Mouse (Mus musculus) intestine, postnatal 0 days (tissue): Measurements from ENCODE around the gene Ppp1ca. TPM values are rescaled to one million over a fixed set of nuclear protein-coding genes. Genes with fewer than 3 reads are reported as not detected.
A peak's percentile ranks its signal among the peaks of the same experiment; 100 is the strongest.

Source experiments
- ATAC-seq: fragments of 200-750 bp; cut with Nextera tagmentation; 2 replicates; pipeline ENCODE4 v1.8.0; 2017; ENCODE audit warnings: mild to moderate bottlenecking, moderate TSS enrichment, moderate library complexity
- H3K27ac ChIP-seq: fragments of 300-500 bp; sonication (generic); 2 replicates; pipeline ENCODE4 v1.5.1; 2014; ENCODE audit warnings: mild to moderate bottlenecking, low read depth, low read length, moderate library complexity
- H3K27me3 ChIP-seq: fragments of 300-500 bp; sonication (generic); replicated peaks from 2 replicates; pipeline ENCODE4 v1.6.1; 2014; ENCODE audit warnings: low read length, mixed read lengths; ENCODE audit not compliant: control insufficient read depth, insufficient read depth
- H3K36me3 ChIP-seq: fragments of 300-500 bp; sonication (generic); 2 replicates; pipeline ENCODE4 v1.6.1; 2014; ENCODE audit warnings: mild to moderate bottlenecking, moderate library complexity; ENCODE audit not compliant: control insufficient read depth, insufficient read depth
- H3K4me1 ChIP-seq: fragments of 300-500 bp; sonication (generic); replicated peaks from 2 replicates; pipeline ENCODE4 v1.6.1; 2014; ENCODE audit warnings: antibody characterized with exemption, low read length, mixed read lengths; ENCODE audit not compliant: control insufficient read depth, insufficient read depth
- H3K4me2 ChIP-seq: fragments of 300-500 bp; sonication (generic); replicated peaks from 2 replicates; pipeline ENCODE4 v1.6.1; 2014; ENCODE audit warnings: low read depth, mild to moderate bottlenecking, moderate library complexity
- H3K4me3 ChIP-seq: fragments of 300-500 bp; sonication (generic); 2 replicates; pipeline ENCODE4 v1.5.1; 2014; ENCODE audit warnings: low read depth, low read length
- H3K9ac ChIP-seq: fragments of 300-500 bp; sonication (generic); 2 replicates; pipeline ENCODE4 v1.6.1; 2014; ENCODE audit warnings: mild to moderate bottlenecking, low read depth, low read length
- H3K9me3 ChIP-seq: fragments of 300-500 bp; sonication (generic); 2 replicates; pipeline ENCODE4 v1.6.1; 2016; ENCODE audit warnings: mixed run types; ENCODE audit not compliant: control insufficient read depth
- CTCF ChIP-seq: sonication (generic); IDR thresholded peaks from 2 replicates; pipeline ENCODE4 v1.5.1; 2016; ENCODE audit warnings: low read depth, mild to moderate bottlenecking, control low read depth, antibody characterized with exemption, moderate library complexity
- WGBS: fragments of 180-500 bp; shearing (Covaris S2); extraction: QIAGEN DNeasy Blood & Tissue Kit; methylation state at CpG from one replicate; pipeline ENCODE4 v1.1.7; 2014; 5-methylcytosine and 5-hydroxymethylcytosine counted together
- polyA plus RNA-seq: library from polyadenylated mRNA; unstranded; fragments of >200 nt; fragmentation: Nextera tagmentation; extraction: Ambion mirVana; gene quantifications from 2 replicates; pipeline ENCODE4 v1.2.1, GENCODE M21; 2015

The Ppp1ca gene
- polyA plus RNA-seq, 1 experiment from 2014 or later = 382 TPM

GRCm38 (mm10) chr19:4162646-4163542 lies 29.0 kb upstream of the Ppp1ca start, which contains the start of gene Rps6kb2:
Gene Rps6kb2 (minus strand): TSS chr19:4163354.
- peaks cover 4% of the 10 kb centered on the region; the same call in 1 of the 2 replicates for H3K4me1 ChIP-seq
- H3K27me3 ChIP-seq = no peaks in the 10 kb centered on the region
- H3K36me3 ChIP-seq = peaks cover 31% of the 10 kb centered on the region
- H3K4me2 ChIP-seq = peak within 1 kb of the TSS; percentile 90
- no peak within 1 kb of the TSS for H3K27ac ChIP-seq
- peak within 1 kb of the TSS; percentile 80 for H3K4me3 ChIP-seq
- no peaks in the 10 kb centered on the region for H3K9me3 ChIP-seq
- peak within 1 kb of the TSS; percentile 83 for H3K9ac ChIP-seq
- peak; percentile 81 for ATAC-seq
- no peak for TF ChIP-seq CTCF
- WGBS = 7% methylated on average over 42 of the region's 42 CpGs

- 31% methylated on average over 4 of the region's 4 CpGs for WGBS
- H3K4me3 ChIP-seq = peak overlapping the region; percentile 80
- H3K36me3 ChIP-seq = peaks cover 27% of the 10 kb centered on the region
- H3K4me2 ChIP-seq = peak overlapping the region; percentile 90
- H3K27me3 ChIP-seq = no peaks in the 10 kb centered on the region
- no peak overlapping the region for H3K27ac ChIP-seq
- H3K9ac ChIP-seq = no peak overlapping the region; the same call in 1 of the 2 replicates
- H3K9me3 ChIP-seq = no peaks in the 10 kb centered on the region
- TF ChIP-seq CTCF = no peak
- no peak for ATAC-seq
- peaks cover 4% of the 10 kb centered on the region; the same call in 1 of the 2 replicates for H3K4me1 ChIP-seq
Measured at GRCm38 (mm10) chr19:4163543-4163887, 28.4 kb upstream of the Ppp1ca start.

- H3K9me3 ChIP-seq = no peaks in the 10 kb centered on the region
- peaks cover 4% of the 10 kb centered on the region; the same call in 1 of the 2 replicates for H3K4me1 ChIP-seq
- no peak for TF ChIP-seq CTCF
- H3K36me3 ChIP-seq = peaks cover 21% of the 10 kb centered on the region
- ATAC-seq = no peak
- H3K4me3 ChIP-seq = no peak overlapping the region
- WGBS = 65% methylated on average over 3 of the region's 3 CpGs
- H3K27me3 ChIP-seq = no peaks in the 10 kb centered on the region
- no peak overlapping the region for H3K9ac ChIP-seq
- H3K4me2 ChIP-seq = no peak overlapping the region
- H3K27ac ChIP-seq = no peak overlapping the region
Measured at GRCm38 (mm10) chr19:4164100-4164499, 27.8 kb upstream of the Ppp1ca start.

GRCm38 (mm10) chr19:4164721-4165120 lies 27.1 kb upstream of the Ppp1ca start:
- H3K4me2 ChIP-seq = no peak overlapping the region
- ATAC-seq = no peak
- 78% methylated on average over 2 of the region's 2 CpGs for WGBS
- no peak overlapping the region; the same call in 1 of the 2 replicates for H3K27ac ChIP-seq
- peaks cover 15% of the 10 kb centered on the region for H3K36me3 ChIP-seq
- H3K27me3 ChIP-seq = no peaks in the 10 kb centered on the region
- H3K4me1 ChIP-seq = peaks cover 5% of the 10 kb centered on the region; the same call in 1 of the 2 replicates
- no peak overlapping the region for H3K9ac ChIP-seq
- no peak overlapping the region for H3K4me3 ChIP-seq
- no peaks in the 10 kb centered on the region for H3K9me3 ChIP-seq
- no peak for TF ChIP-seq CTCF

DNA sequence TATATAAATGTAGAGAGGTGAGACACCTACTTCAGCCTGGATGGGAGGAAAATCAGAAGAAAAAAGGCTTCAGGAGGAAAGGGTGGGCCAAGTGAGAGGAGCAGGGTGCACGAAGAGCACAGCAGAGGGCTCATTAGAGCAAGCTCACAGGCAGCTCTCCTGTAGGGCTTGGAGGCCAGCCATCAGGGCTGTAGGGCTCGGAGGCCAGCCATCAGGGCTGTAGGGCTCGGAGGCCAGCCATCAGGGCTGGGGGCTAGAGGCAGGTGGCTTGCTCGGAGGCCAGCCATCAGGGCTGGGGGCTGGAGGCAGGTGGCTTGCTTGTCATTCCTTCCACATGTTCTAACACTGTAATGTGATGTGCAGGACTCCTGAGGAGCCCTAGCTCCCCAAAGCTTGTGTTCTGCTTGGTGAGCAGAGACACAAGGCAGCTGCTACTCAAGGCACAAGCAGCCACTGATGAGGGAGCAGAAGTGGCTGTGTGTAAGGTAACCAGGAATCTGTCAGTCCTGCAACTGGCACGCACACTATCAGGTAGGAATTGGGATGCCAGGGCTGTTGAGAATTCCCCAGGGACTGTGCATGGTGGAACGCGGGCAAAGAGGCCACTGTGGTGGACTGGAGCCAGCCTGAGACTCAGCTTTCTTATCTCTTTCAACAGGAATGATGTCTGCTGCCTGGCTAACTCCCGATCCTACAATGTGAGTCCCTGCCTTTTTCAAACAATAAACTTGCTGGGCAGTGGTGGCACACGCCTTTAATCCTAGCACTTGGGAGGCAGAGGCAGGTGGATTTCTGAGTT lies 25.0 kb upstream of the Ppp1ca start:
- TF ChIP-seq CTCF = no peak
- Histone ChIP-seq H3K27ac (no peak overlapping the region), H3K4me3 (no peak overlapping the region), H3K9ac (no peak overlapping the region), H3K27me3 (no peaks in the 10 kb centered on the region), H3K4me2 (no peak overlapping the region), H3K4me1 (peaks cover 9% of the 10 kb centered on the region; the same call in 1 of the 2 replicates), H3K9me3 (no peaks in the 10 kb centered on the region), H3K36me3 (peaks cover under 1% of the 10 kb centered on the region; the same call in 1 of the 2 replicates)
- no peak for ATAC-seq
- WGBS = 75% methylated on average over 9 of the region's 9 CpGs

- under 1% methylated on average over 42 of the region's 43 CpGs for WGBS
- peak overlapping the region; percentile 78 for H3K27ac ChIP-seq
- H3K36me3 ChIP-seq = no peaks in the 10 kb centered on the region
- peak overlapping the region; percentile 36 for H3K4me3 ChIP-seq
- H3K9ac ChIP-seq = peak overlapping the region; percentile 51
- H3K4me1 ChIP-seq = peaks cover 5% of the 10 kb centered on the region; the same call in 1 of the 2 replicates
- no peaks in the 10 kb centered on the region for H3K9me3 ChIP-seq
- TF ChIP-seq CTCF = peak; percentile 99
- H3K27me3 ChIP-seq = no peaks in the 10 kb centered on the region
- ATAC-seq = peak; percentile 93
- H3K4me2 ChIP-seq = peak overlapping the region; percentile 87
Measured at GRCm38 (mm10) chr19:4169378-4169784, 22.5 kb upstream of the Ppp1ca start.
